Mouse (Mus musculus) myocyte (in vitro differentiated cells): ENCODE results near the gene Ect2l.

Experiments used
- CEBPB ChIP-seq: IDR thresholded peaks from 2 replicates; pipeline ENCODE4 v1.6.1; 2011; ENCODE audit warnings: mild to moderate bottlenecking, moderate library complexity; ENCODE audit not compliant: poor library complexity, insufficient read depth, severe bottlenecking
- E2F4 ChIP-seq: IDR thresholded peaks from one replicate; pipeline ENCODE4 v1.6.1; 2011; ENCODE audit warnings: mild to moderate bottlenecking, control low read depth, moderate library complexity; ENCODE audit not compliant: insufficient read depth
- POLR2A ChIP-seq: IDR thresholded peaks from one replicate; pipeline ENCODE4 v1.6.1; 2011; ENCODE audit warnings: low read depth, mild to moderate bottlenecking, control low read depth, moderate library complexity; ENCODE audit not compliant: insufficient read length
- POLR2AphosphoS2 ChIP-seq: IDR thresholded peaks from one replicate; pipeline ENCODE4 v1.6.1; 2011; ENCODE audit warnings: low read depth, control low read depth; ENCODE audit not compliant: insufficient read length
- REST ChIP-seq: IDR thresholded peaks from one replicate; pipeline ENCODE4 v1.6.1; 2011; ENCODE audit warnings: mild to moderate bottlenecking, control low read depth, moderate library complexity; ENCODE audit not compliant: insufficient read depth, insufficient read length
- SRF ChIP-seq: IDR thresholded peaks from one replicate; pipeline ENCODE4 v1.6.1; 2011; ENCODE audit warnings: low read depth; ENCODE audit not compliant: control insufficient read depth, insufficient read length
- TCF3 ChIP-seq: IDR thresholded peaks from one replicate; pipeline ENCODE4 v1.6.1; 2011; ENCODE audit warnings: low read depth, control low read depth; ENCODE audit not compliant: insufficient read length

- no peak for TF ChIP-seq E2F4
- no peak for TF ChIP-seq POLR2A
- TF ChIP-seq CEBPB: no peak
- TF ChIP-seq REST: no peak
- no peak for TF ChIP-seq SRF
- no peak for TF ChIP-seq TCF3
- TF ChIP-seq POLR2AphosphoS2: no peak
Observed at GRCm38 (mm10) chr10:18177304-18177703, 33.4 kb downstream of the Ect2l start.
